Mouse (Mus musculus): Measurements from ENCODE around the gene Olfr608. TPM values are rescaled to one million over a fixed set of nuclear protein-coding genes. Genes with fewer than 3 reads are reported as not detected.
"Not testable (repeated sequence)": the region's sequence is repeated elsewhere in the genome, so short reads cannot be mapped to it uniquely, and the experiment has no call there.

Gene Olfr608
- not detected in 2 replicates for polyA plus RNA-seq (2015; fragmentation: Nextera tagmentation; extraction: Ambion mirVana)

- no peak within 1 kb of the TSS for H3K9ac ChIP-seq (ENCODE audit: low read depth, low read length)
- H3K4me3 ChIP-seq (ENCODE audit: low read length): no peak within 1 kb of the TSS
- no peak within 1 kb of the TSS for H3K27ac ChIP-seq (ENCODE audit: low read depth, low read length)
- no peaks in the 10 kb centered on the region for H3K36me3 ChIP-seq (ENCODE audit: control insufficient read depth, insufficient read depth, low read length)
- no peaks in the 10 kb centered on the region for H3K9me3 ChIP-seq (ENCODE audit: control insufficient read depth, low read length)
- ATAC-seq: no peak
- H3K27me3 ChIP-seq (replicated peaks; ENCODE audit: control insufficient read depth, insufficient read depth, low read length): no peaks in the 10 kb centered on the region
- no peak within 1 kb of the TSS for H3K4me2 ChIP-seq (ENCODE audit: low read length)
- no peaks in the 10 kb centered on the region for H3K4me1 ChIP-seq (ENCODE audit: control insufficient read depth, insufficient read depth, low read depth, low read length)
These were observed at the start of gene Olfr608 for GRCm38 (mm10) chr7:103469577-103469976. TSS of gene Olfr608 (plus strand) at chr7:103469877.

DNA sequence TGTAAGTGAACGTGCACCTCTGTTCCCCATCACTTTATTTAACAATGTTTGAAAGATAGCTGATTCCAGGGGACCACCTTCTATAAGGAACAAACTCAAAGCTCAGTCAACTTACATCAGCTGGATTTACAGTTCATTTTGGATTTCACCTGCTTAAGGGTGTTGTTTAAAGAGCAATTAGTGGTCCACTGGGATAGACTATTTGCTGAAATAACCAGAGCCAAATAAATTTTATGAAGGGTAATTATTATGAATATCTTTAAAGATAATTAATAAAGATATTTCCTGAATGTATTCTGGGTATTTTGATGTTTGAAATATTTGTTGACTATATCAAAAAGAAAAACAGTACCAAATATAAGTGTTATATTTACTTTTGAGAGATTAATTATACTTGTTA is 24.3 kb upstream of the Olfr608 start, which contains the start of gene Olfr605:
Gene Olfr605 (minus strand): TSS at position 101 of the 400 bp plus-strand sequence.
- H3K4me3 ChIP-seq (ENCODE audit: low read length): no peak within 1 kb of the TSS
- no peaks in the 10 kb centered on the region for H3K4me1 ChIP-seq (ENCODE audit: control insufficient read depth, insufficient read depth, low read depth, low read length)
- no peak within 1 kb of the TSS for H3K9ac ChIP-seq (ENCODE audit: low read depth, low read length)
- no peaks in the 10 kb centered on the region for H3K27me3 ChIP-seq (replicated peaks; ENCODE audit: control insufficient read depth, insufficient read depth, low read length)
- H3K36me3 ChIP-seq (ENCODE audit: control insufficient read depth, insufficient read depth, low read length): no peaks in the 10 kb centered on the region
- 83% methylated on average over 1 of the region's 1 CpGs for WGBS
- no peak for ATAC-seq
- H3K4me2 ChIP-seq (ENCODE audit: low read length): no peak within 1 kb of the TSS
- no peaks in the 10 kb centered on the region for H3K9me3 ChIP-seq (ENCODE audit: control insufficient read depth, low read length)
- no peak within 1 kb of the TSS for H3K27ac ChIP-seq (ENCODE audit: low read depth, low read length)

- no peaks in the 10 kb centered on the region for H3K27me3 ChIP-seq (replicated peaks; ENCODE audit: control insufficient read depth, insufficient read depth, low read length)
- H3K9me3 ChIP-seq (ENCODE audit: control insufficient read depth, low read length): no peaks in the 10 kb centered on the region
- no peak within 1 kb of the TSS for H3K4me2 ChIP-seq (ENCODE audit: low read length)
- no peak within 1 kb of the TSS for H3K9ac ChIP-seq (ENCODE audit: low read depth, low read length)
- H3K36me3 ChIP-seq (ENCODE audit: control insufficient read depth, insufficient read depth, low read length): no peaks in the 10 kb centered on the region
- no peaks in the 10 kb centered on the region for H3K4me1 ChIP-seq (ENCODE audit: control insufficient read depth, insufficient read depth, low read depth, low read length)
- H3K4me3 ChIP-seq (ENCODE audit: low read length): no peak within 1 kb of the TSS
- ATAC-seq: no peak
- WGBS: 97% methylated on average over 2 of the region's 2 CpGs
- no peak within 1 kb of the TSS for H3K27ac ChIP-seq (ENCODE audit: low read depth, low read length)
These were observed 20.9 kb upstream of the Olfr608 start, which contains the start of gene Olfr606 for GRCm38 (mm10) chr7:103448746-103449145. TSS of gene Olfr606 (plus strand) at chr7:103449046.

GRCm38 (mm10) chr7:103460590-103460989 is 9.1 kb upstream of the Olfr608 start:
- no peaks in the 10 kb centered on the region for H3K27me3 ChIP-seq (replicated peaks; ENCODE audit: control insufficient read depth, insufficient read depth, low read length)
- 92% methylated on average over 5 of the region's 5 CpGs for WGBS

GRCm38 (mm10) chr7:103477106-103477505 is 7.4 kb downstream of the Olfr608 start:
- ATAC-seq: peak; percentile 63; the same call in 1 of the 2 replicates
- H3K9ac ChIP-seq (ENCODE audit: low read depth, low read length); H3K4me3 ChIP-seq (ENCODE audit: low read length); H3K27ac ChIP-seq (ENCODE audit: low read depth, low read length); H3K4me2 ChIP-seq (ENCODE audit: low read length); H3K36me3 ChIP-seq (ENCODE audit: control insufficient read depth, insufficient read depth, low read length); H3K4me1 ChIP-seq (ENCODE audit: control insufficient read depth, insufficient read depth, low read depth, low read length); H3K9me3 ChIP-seq (ENCODE audit: control insufficient read depth, low read length); H3K27me3 ChIP-seq (replicated peaks; ENCODE audit: control insufficient read depth, insufficient read depth, low read length): not testable (repeated sequence)
- WGBS: 84% methylated on average over 9 of the region's 9 CpGs

More at GRCm38 (mm10) chr7:103460590-103460989, 9.1 kb upstream of the Olfr608 start:
- Histone ChIP-seq H3K4me2 (ENCODE audit: low read length) (no peak overlapping the region), H3K9me3 (ENCODE audit: control insufficient read depth, low read length) (no peaks in the 10 kb centered on the region), H3K9ac (ENCODE audit: low read depth, low read length) (no peak overlapping the region), H3K36me3 (ENCODE audit: control insufficient read depth, insufficient read depth, low read length) (no peaks in the 10 kb centered on the region), H3K27ac (ENCODE audit: low read depth, low read length) (no peak overlapping the region), H3K4me3 (ENCODE audit: low read length) (no peak overlapping the region), H3K4me1 (ENCODE audit: control insufficient read depth, insufficient read depth, low read depth, low read length) (no peaks in the 10 kb centered on the region)
- no peak for ATAC-seq

GRCm38 (mm10) chr7:103497962-103498361 is 28.3 kb downstream of the Olfr608 start, which contains the start of gene Olfr609:
TSS of gene Olfr609 (minus strand) at chr7:103498062.
- no peak within 1 kb of the TSS for H3K4me2 ChIP-seq (ENCODE audit: low read length)

DNA sequence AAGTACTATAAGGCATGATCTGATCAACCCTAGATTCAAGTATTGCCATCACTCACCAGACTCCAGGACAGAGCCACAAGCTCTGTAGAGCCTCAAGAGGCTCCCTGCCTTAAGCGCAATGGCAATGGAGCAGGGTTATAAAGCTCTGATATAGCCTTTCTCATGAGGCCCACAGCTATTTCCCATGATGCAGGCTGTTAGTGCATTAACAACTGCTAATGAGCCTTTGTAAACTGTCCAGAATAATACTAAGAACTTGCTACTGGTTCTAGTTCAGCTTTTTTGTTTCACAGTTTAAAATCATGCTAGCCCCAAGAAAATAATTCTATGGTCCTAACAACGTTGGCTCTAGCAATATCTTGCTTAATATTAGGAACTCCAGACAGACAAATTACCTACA is 42.3 kb downstream of the Olfr608 start, which contains the start of gene Olfr610:
Gene Olfr610 (minus strand): TSS at position 101 of the 400 bp plus-strand sequence.
- 86% methylated on average over 2 of the region's 2 CpGs for WGBS
- Histone ChIP-seq H3K4me1 (ENCODE audit: control insufficient read depth, insufficient read depth, low read depth, low read length) (no peaks in the 10 kb centered on the region), H3K36me3 (ENCODE audit: control insufficient read depth, insufficient read depth, low read length) (no peaks in the 10 kb centered on the region), H3K4me2 (ENCODE audit: low read length) (no peak within 1 kb of the TSS), H3K4me3 (ENCODE audit: low read length) (no peak within 1 kb of the TSS), H3K9ac (ENCODE audit: low read depth, low read length) (no peak within 1 kb of the TSS), H3K27me3 (replicated peaks; ENCODE audit: control insufficient read depth, insufficient read depth, low read length) (no peaks in the 10 kb centered on the region), H3K9me3 (ENCODE audit: control insufficient read depth, low read length) (no peaks in the 10 kb centered on the region), H3K27ac (ENCODE audit: low read depth, low read length) (no peak within 1 kb of the TSS)
- ATAC-seq: no peak

More at GRCm38 (mm10) chr7:103497962-103498361, 28.3 kb downstream of the Olfr608 start, which contains the start of gene Olfr609:
- 64% methylated on average over 1 of the region's 1 CpGs for WGBS
- Histone ChIP-seq H3K36me3 (ENCODE audit: control insufficient read depth, insufficient read depth, low read length) (no peaks in the 10 kb centered on the region), H3K4me3 (ENCODE audit: low read length) (no peak within 1 kb of the TSS), H3K9me3 (ENCODE audit: control insufficient read depth, low read length) (no peaks in the 10 kb centered on the region), H3K4me1 (ENCODE audit: control insufficient read depth, insufficient read depth, low read depth, low read length) (no peaks in the 10 kb centered on the region), H3K27ac (ENCODE audit: low read depth, low read length) (no peak within 1 kb of the TSS), H3K27me3 (replicated peaks; ENCODE audit: control insufficient read depth, insufficient read depth, low read length) (no peaks in the 10 kb centered on the region), H3K9ac (ENCODE audit: low read depth, low read length) (no peak within 1 kb of the TSS)
- ATAC-seq: no peak

GRCm38 (mm10) chr7:103520746-103521145 is 51.1 kb downstream of the Olfr608 start, which contains the start of gene Olfr611:
TSS of gene Olfr611 (minus strand) at chr7:103520846.
- not testable (repeated sequence) for H3K9me3 ChIP-seq (ENCODE audit: control insufficient read depth, low read length); H3K27ac ChIP-seq (ENCODE audit: low read depth, low read length); H3K27me3 ChIP-seq (replicated peaks; ENCODE audit: control insufficient read depth, insufficient read depth, low read length); H3K4me2 ChIP-seq (ENCODE audit: low read length); H3K36me3 ChIP-seq (ENCODE audit: control insufficient read depth, insufficient read depth, low read length); H3K4me3 ChIP-seq (ENCODE audit: low read length); H3K4me1 ChIP-seq (ENCODE audit: control insufficient read depth, insufficient read depth, low read depth, low read length); H3K9ac ChIP-seq (ENCODE audit: low read depth, low read length); ATAC-seq
- WGBS: 71% methylated on average over 1 of the region's 1 CpGs

All from hindbrain, embryonic 16.5 days (tissue).